Mouse (Mus musculus): ENCODE results near the gene Phtf2. TPM values are rescaled to one million over a fixed set of nuclear protein-coding genes. Genes with fewer than 3 reads are reported as not detected.
"Not testable (repeated sequence)": the region's sequence is repeated elsewhere in the genome, so short reads cannot be mapped to it uniquely, and the experiment has no call there.

Gene Phtf2
- polyA plus RNA-seq, 1 experiment from 2014 or later: 19.8 TPM

GRCm38 (mm10) chr5:20723226-20723625 lies 158.7 kb downstream of the Phtf2 start:
- not testable (repeated sequence) for ATAC-seq (ENCODE audit: insufficient number of reproducible peaks, insufficient read depth, low FRiP score, low TSS enrichment); H3K27me3 ChIP-seq; H3K9ac ChIP-seq; H3K4me2 ChIP-seq (replicated peaks); H3K27ac ChIP-seq; H3K4me3 ChIP-seq; H3K4me1 ChIP-seq; H3K36me3 ChIP-seq; H3K9me3 ChIP-seq
- WGBS: 78% methylated on average over 4 of the region's 4 CpGs

- no peaks in the 10 kb centered on the region for H3K4me1 ChIP-seq
- H3K9me3 ChIP-seq: no peaks in the 10 kb centered on the region
- no peak overlapping the region for H3K4me3 ChIP-seq
- no peaks in the 10 kb centered on the region for H3K36me3 ChIP-seq
- H3K27ac ChIP-seq: no peak overlapping the region
- H3K4me2 ChIP-seq (replicated peaks): no peak overlapping the region
- 80% methylated on average over 4 of the region's 4 CpGs for WGBS
- ATAC-seq (ENCODE audit: insufficient number of reproducible peaks, insufficient read depth, low FRiP score, low TSS enrichment): no peak
- no peak overlapping the region for H3K9ac ChIP-seq
- no peaks in the 10 kb centered on the region for H3K27me3 ChIP-seq
Measured at GRCm38 (mm10) chr5:20720201-20720900, 161.6 kb downstream of the Phtf2 start.

- not testable (repeated sequence) for H3K4me1 ChIP-seq; H3K36me3 ChIP-seq; H3K4me3 ChIP-seq; H3K4me2 ChIP-seq (replicated peaks); ATAC-seq (ENCODE audit: insufficient number of reproducible peaks, insufficient read depth, low FRiP score, low TSS enrichment); H3K9ac ChIP-seq; H3K27me3 ChIP-seq; H3K9me3 ChIP-seq; H3K27ac ChIP-seq
- 96% methylated on average over 6 of the region's 6 CpGs for WGBS
Measured at GRCm38 (mm10) chr5:20715980-20716379, 165.9 kb downstream of the Phtf2 start.

GRCm38 (mm10) chr5:20714619-20715018 lies 167.3 kb downstream of the Phtf2 start:
- not testable (repeated sequence) for ATAC-seq (ENCODE audit: insufficient number of reproducible peaks, insufficient read depth, low FRiP score, low TSS enrichment); H3K4me1 ChIP-seq; H3K9ac ChIP-seq; H3K4me3 ChIP-seq; H3K4me2 ChIP-seq (replicated peaks); H3K27me3 ChIP-seq; H3K27ac ChIP-seq; H3K9me3 ChIP-seq; H3K36me3 ChIP-seq
- 80% methylated on average over 1 of the region's 1 CpGs for WGBS

- H3K9me3 ChIP-seq; ATAC-seq (ENCODE audit: insufficient number of reproducible peaks, insufficient read depth, low FRiP score, low TSS enrichment); H3K36me3 ChIP-seq; H3K27me3 ChIP-seq; H3K4me1 ChIP-seq; H3K4me2 ChIP-seq (replicated peaks); H3K4me3 ChIP-seq; H3K9ac ChIP-seq; H3K27ac ChIP-seq: not testable (repeated sequence)
- WGBS: 91% methylated on average over 6 of the region's 6 CpGs
Measured at GRCm38 (mm10) chr5:20710845-20711244, 171.1 kb downstream of the Phtf2 start.

Other genes starting within 250 kb of the Phtf2 start
- gene Tmem60, start 67 bp upstream of the Phtf2 start, polyA plus RNA-seq (2016; fragmentation: Nextera tagmentation; extraction: Ambion mirVana): 50.9 and 52.2 TPM in 2 replicates
- gene Rsbn1l, start 74.3 kb upstream of the Phtf2 start, polyA plus RNA-seq (2016; fragmentation: Nextera tagmentation; extraction: Ambion mirVana): 5.7 and 6.1 TPM in 2 replicates
- 24.5 and 26.1 TPM in 2 replicates for gene Ptpn12, start 173.8 kb upstream of the Phtf2 start, polyA plus RNA-seq (2016; fragmentation: Nextera tagmentation; extraction: Ambion mirVana)

All from embryonic facial prominence, embryonic 12.5 days (tissue).